Mouse (Mus musculus) midbrain, embryonic 10.5 days (tissue): Measurements from ENCODE around the gene Fbxw11. TPM values are rescaled to one million over a fixed set of nuclear protein-coding genes. Genes with fewer than 3 reads are reported as not detected.

ENCODE experiments used
- DNase-seq: peaks from one replicate; pipeline ENCODE4 v3.0.0-alpha.2; 2017; ENCODE audit warnings: low spot score
- H3K27ac ChIP-seq: fragments of 300-500 bp; sonication (generic); replicated peaks from 2 replicates; pipeline ENCODE4 v1.5.1; 2016; ENCODE audit warnings: mild to moderate bottlenecking
- H3K27me3 ChIP-seq: fragments of 300-500 bp; sonication (generic); 2 replicates; pipeline ENCODE4 v1.6.1; 2016; ENCODE audit warnings: low read depth, mild to moderate bottlenecking; ENCODE audit not compliant: poor library complexity, severe bottlenecking
- H3K36me3 ChIP-seq: fragments of 300-500 bp; sonication (generic); 2 replicates; pipeline ENCODE4 v1.6.1; 2016; ENCODE audit warnings: mild to moderate bottlenecking, moderate library complexity
- H3K4me1 ChIP-seq: fragments of 300-500 bp; sonication (generic); 2 replicates; pipeline ENCODE4 v1.6.1; 2016
- H3K4me3 ChIP-seq: fragments of 300-500 bp; sonication (generic); 2 replicates; pipeline ENCODE4 v1.5.1; 2016; ENCODE audit warnings: mild to moderate bottlenecking, moderate library complexity
- H3K9me3 ChIP-seq: fragments of 300-500 bp; sonication (generic); replicated peaks from 2 replicates; pipeline ENCODE4 v1.6.1; 2016; ENCODE audit warnings: mild to moderate bottlenecking
- WGBS: fragments of 180-500 bp; shearing (Covaris S2); methylation state at CpG from one replicate; pipeline ENCODE4 v1.1.7; 2016; 5-methylcytosine and 5-hydroxymethylcytosine counted together
- polyA plus RNA-seq: library from polyadenylated mRNA; unstranded; fragments of >200 nt; fragmentation: Nextera tagmentation; extraction: Ambion mirVana; gene quantifications from 2 replicates; pipeline ENCODE4 v1.2.1, GENCODE M21; 2016

Fbxw11 gene
- polyA plus RNA-seq, 1 experiment from 2014 or later: 93.9 TPM

- Histone ChIP-seq H3K4me1 (no peaks in the 10 kb centered on the region), H3K9me3 (no peaks in the 10 kb centered on the region), H3K27me3 (no peaks in the 10 kb centered on the region), H3K27ac (no peak overlapping the region), H3K36me3 (no peaks in the 10 kb centered on the region), H3K4me3 (no peak overlapping the region)
- WGBS: 88% methylated on average over 2 of the region's 2 CpGs
- no peak for DNase-seq
Observed at GRCm38 (mm10) chr11:32753358-32753757, 110.8 kb downstream of the Fbxw11 start.

- H3K36me3 ChIP-seq: no peaks in the 10 kb centered on the region
- H3K27ac ChIP-seq: no peak overlapping the region
- DNase-seq: no peak
- 82% methylated on average over 3 of the region's 3 CpGs for WGBS
- no peak overlapping the region for H3K4me3 ChIP-seq
- no peaks in the 10 kb centered on the region for H3K4me1 ChIP-seq
- no peaks in the 10 kb centered on the region for H3K27me3 ChIP-seq
- no peaks in the 10 kb centered on the region for H3K9me3 ChIP-seq
Observed at GRCm38 (mm10) chr11:32762773-32763172, 120.2 kb downstream of the Fbxw11 start.

GRCm38 (mm10) chr11:32767496-32768230, 125.1 kb downstream of the Fbxw11 start:
- DNase-seq: no peak
- Histone ChIP-seq H3K9me3 (no peaks in the 10 kb centered on the region), H3K4me3 (no peak overlapping the region), H3K27me3 (no peaks in the 10 kb centered on the region), H3K36me3 (no peaks in the 10 kb centered on the region), H3K27ac (no peak overlapping the region), H3K4me1 (no peaks in the 10 kb centered on the region)
- WGBS: 87% methylated on average over 18 of the region's 18 CpGs

DNA sequence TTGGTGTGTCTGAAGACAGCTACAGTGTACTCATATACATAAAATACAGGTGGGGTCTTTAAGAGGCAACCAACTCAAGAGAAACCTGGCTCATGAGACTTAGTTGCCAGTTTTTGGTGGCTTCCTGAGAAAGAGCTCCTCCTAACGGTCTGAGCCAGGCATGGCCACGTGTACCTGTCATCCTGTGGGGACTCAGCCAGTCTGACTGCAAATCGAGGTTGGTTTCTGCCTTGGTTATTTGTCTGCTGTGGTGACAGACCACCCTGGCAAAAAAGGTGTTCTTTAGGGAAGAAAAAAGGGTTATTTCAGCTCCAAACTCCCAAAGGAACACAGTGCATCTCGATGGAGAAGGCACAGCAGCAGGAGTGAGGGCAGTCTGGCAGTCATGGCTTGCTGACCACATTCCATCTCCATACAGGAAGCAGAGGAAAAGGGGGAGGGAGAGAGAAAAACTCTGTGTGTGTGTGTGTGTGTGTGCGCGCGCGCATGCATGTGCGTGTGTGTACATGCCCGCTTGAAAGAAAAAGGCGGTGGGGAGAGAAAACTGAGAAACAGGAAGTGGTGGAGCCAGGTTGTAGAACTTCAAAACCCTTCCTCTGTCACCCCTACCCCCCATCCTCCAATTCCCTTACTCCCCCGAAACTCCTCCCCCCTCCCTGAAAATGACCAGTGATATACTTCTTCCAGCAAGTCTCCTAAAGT, 126.3 kb downstream of the Fbxw11 start:
- no peak overlapping the region for H3K27ac ChIP-seq
- no peaks in the 10 kb centered on the region for H3K27me3 ChIP-seq
- WGBS: 86% methylated on average over 12 of the region's 12 CpGs
- no peaks in the 10 kb centered on the region for H3K4me1 ChIP-seq
- H3K36me3 ChIP-seq: no peaks in the 10 kb centered on the region
- H3K9me3 ChIP-seq: no peaks in the 10 kb centered on the region
- H3K4me3 ChIP-seq: no peak overlapping the region
- DNase-seq: no peak

- no peaks in the 10 kb centered on the region for H3K27me3 ChIP-seq
- H3K4me3 ChIP-seq: no peak overlapping the region
- DNase-seq: no peak
- WGBS: 70% methylated on average over 11 of the region's 11 CpGs
- H3K36me3 ChIP-seq: no peaks in the 10 kb centered on the region
- no peak overlapping the region; the same call in 1 of the 2 replicates for H3K27ac ChIP-seq
- peaks cover 6% of the 10 kb centered on the region; the same call in 1 of the 2 replicates for H3K4me1 ChIP-seq
- no peaks in the 10 kb centered on the region for H3K9me3 ChIP-seq
Observed at GRCm38 (mm10) chr11:32780747-32781536, 138.4 kb downstream of the Fbxw11 start.

DNA sequence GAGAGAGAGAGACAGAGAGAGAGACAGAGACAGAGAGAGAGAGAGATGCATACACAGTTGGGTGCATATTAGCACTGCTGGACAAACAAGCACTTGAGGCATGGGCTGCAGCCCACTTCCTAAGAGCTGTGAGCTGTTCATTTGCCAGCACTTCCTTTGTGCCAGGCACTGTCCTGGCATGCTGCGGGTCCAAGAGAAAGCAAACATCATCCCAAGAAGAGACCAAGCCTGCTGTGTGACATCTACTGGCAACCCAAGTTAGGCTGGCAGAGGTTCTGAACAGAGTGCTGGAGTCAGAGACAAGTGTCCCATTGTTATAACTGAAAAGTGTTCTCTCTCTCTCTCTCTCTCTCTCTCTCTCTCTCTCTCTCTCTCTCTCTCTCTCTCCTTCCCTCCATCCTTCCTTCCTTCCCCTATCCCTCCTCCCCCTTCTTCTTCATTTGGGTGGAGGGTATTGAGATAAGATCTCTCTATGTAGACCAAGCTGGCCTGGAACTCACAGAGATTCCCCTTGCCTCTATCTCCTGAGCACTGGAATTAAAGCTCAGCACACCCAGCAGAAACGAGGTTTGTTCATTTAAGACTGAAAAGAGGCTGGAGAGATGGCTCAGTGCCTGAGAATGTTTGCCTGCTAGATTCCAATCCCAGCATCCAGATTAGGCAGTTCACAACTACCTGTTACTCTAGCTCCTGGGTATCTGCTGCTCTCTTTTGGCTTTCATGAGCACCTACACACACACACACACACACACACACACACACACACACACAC, 139.3 kb downstream of the Fbxw11 start:
- Histone ChIP-seq H3K9me3 (no peaks in the 10 kb centered on the region), H3K27ac (no peak overlapping the region), H3K27me3 (no peaks in the 10 kb centered on the region), H3K36me3 (no peaks in the 10 kb centered on the region), H3K4me1 (peaks cover 6% of the 10 kb centered on the region; the same call in 1 of the 2 replicates), H3K4me3 (no peak overlapping the region)
- DNase-seq: no peak
- WGBS: 63% methylated on average over 2 of the region's 2 CpGs

DNA sequence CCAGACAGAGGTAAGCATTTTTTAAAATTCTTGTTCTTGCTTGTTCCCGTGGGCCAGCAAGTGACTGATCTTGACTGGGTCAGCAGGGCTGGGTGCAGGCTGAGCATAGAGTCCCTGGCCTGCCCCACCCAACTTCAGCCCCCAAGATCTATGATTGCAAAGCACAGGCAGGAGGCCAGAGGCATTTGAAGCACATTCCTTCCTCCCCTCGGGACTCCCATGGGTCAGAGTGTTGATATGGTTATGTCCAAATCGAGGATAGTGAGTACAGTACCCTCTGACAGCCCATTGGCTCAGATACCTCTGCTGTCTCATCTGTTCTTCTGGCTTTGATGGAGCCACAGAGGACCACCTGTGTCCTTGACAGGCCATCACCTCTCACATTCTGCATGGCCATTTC, 140.2 kb downstream of the Fbxw11 start:
- no peak for DNase-seq
- H3K36me3 ChIP-seq: no peaks in the 10 kb centered on the region
- 82% methylated on average over 3 of the region's 3 CpGs for WGBS

DNA sequence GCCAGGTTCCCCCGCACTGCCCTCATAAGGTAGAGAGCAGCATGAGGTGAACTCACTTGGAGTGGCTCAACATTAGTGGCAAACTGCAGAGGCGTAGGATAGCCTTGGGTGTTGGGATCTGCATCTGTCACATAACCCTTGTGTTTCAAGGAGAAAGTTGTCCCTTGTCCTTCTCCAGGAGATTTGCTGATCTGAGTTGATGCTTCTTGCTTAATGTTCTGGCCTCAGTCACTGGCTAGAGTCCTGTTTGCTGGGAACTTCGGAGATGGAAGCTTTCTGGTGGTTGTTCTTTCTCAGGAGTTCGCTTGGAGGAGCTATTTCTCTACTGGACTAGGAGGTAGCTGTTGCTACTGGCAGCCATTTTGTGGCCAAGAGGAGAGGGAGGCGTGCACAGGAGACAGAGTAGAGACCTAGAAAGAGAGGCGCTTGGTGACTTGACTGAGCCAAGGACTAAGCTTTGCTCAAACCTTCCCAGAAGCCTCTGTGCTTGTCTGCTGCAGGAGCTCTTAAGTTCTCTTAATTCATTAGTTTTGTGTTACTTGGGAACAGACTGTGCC, 143.1 kb downstream of the Fbxw11 start:
- Histone ChIP-seq H3K4me3 (no peak overlapping the region), H3K27me3 (no peaks in the 10 kb centered on the region), H3K36me3 (no peaks in the 10 kb centered on the region), H3K27ac (no peak overlapping the region), H3K4me1 (peaks cover 6% of the 10 kb centered on the region; the same call in 1 of the 2 replicates), H3K9me3 (no peaks in the 10 kb centered on the region)
- WGBS: 77% methylated on average over 6 of the region's 6 CpGs
- no peak for DNase-seq

More for the DNA sequence above, 140.2 kb downstream of the Fbxw11 start:
- Histone ChIP-seq H3K27ac (no peak overlapping the region), H3K4me3 (no peak overlapping the region), H3K27me3 (no peaks in the 10 kb centered on the region), H3K4me1 (peaks cover 6% of the 10 kb centered on the region; the same call in 1 of the 2 replicates), H3K9me3 (no peaks in the 10 kb centered on the region)

GRCm38 (mm10) chr11:32786201-32786600, 143.7 kb downstream of the Fbxw11 start:
- Histone ChIP-seq H3K9me3 (no peaks in the 10 kb centered on the region), H3K4me1 (peaks cover 1% of the 10 kb centered on the region; the same call in 1 of the 2 replicates), H3K36me3 (no peaks in the 10 kb centered on the region), H3K4me3 (no peak overlapping the region), H3K27me3 (no peaks in the 10 kb centered on the region), H3K27ac (no peak overlapping the region)
- 89% methylated on average over 5 of the region's 5 CpGs for WGBS
- DNase-seq: no peak

DNA sequence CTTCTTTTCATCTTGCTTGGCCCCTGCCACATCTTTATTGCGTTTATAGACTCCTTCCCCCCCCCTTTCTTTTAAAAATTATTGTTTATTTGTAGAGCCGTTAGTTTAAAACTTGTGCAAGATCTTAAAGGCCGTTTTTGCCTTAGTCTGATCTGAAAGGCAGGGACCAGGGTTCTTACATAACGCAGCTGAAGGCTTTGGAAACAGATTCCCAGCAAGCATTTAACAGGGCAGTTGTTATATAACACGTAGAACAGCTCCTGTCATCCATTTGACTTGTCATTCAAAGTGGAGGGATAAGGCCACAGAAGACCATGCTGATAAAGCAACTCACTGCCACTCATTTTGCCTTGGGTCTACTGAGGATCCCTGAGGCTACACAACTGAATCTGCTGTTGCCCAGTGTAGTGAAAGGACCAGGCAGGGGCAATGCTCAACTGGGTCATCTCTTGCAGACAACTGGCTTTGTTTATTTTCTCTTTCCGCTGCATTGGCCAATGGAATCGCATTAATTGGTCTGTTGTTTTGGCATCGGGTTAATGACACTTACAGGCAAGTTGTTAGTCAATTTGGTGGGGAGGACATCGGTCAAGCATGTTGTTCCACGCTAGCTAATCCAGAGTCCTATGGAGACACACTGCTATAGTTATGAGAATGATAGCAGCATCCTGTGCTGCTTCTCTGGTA, 152.4 kb downstream of the Fbxw11 start:
- Histone ChIP-seq H3K4me3 (no peak overlapping the region), H3K4me1 (peaks cover 4% of the 10 kb centered on the region; the same call in 1 of the 2 replicates), H3K27ac (no peak overlapping the region), H3K9me3 (no peaks in the 10 kb centered on the region), H3K27me3 (no peaks in the 10 kb centered on the region), H3K36me3 (no peaks in the 10 kb centered on the region)
- 86% methylated on average over 10 of the region's 10 CpGs for WGBS
- DNase-seq: no peak
